Mouse (Mus musculus) gastrocnemius, adult 2 months (tissue): ENCODE data around the gene Hnrnpa2b1. TPM values are rescaled to one million over a fixed set of nuclear protein-coding genes. Genes with fewer than 3 reads are reported as not detected.

Experiments used
- DNase-seq: peaks from one replicate; pipeline ENCODE4 v3.0.0; 2022
- H3K27ac ChIP-seq: fragments of 200-600 bp; 2 replicates; pipeline ENCODE4 v1.8.1; 2022; ENCODE audit warnings: mild to moderate bottlenecking
- H3K4me3 ChIP-seq: fragments of 200-600 bp; 2 replicates; pipeline ENCODE4 v1.8.1; 2022; ENCODE audit warnings: mild to moderate bottlenecking, moderate library complexity
- CTCF ChIP-seq: fragments of 200-600 bp; IDR thresholded peaks from 2 replicates; pipeline ENCODE4 v1.8.1; 2022; ENCODE audit warnings: antibody characterized with exemption, mild to moderate bottlenecking, moderate library complexity
- intact Hi-C: fragments of 180-260 bp; cut with DNase I; formaldehyde crosslinking; loops from one replicate; pipeline ENCODE4 v1.15.1; 2025
- total RNA-seq, 2 experiments: library from RNA; stranded (reverse); gene quantifications; 2 replicates each; pipeline ENCODE4 v1.2.3; 2021

The Hnrnpa2b1 gene
- total RNA-seq, 2 experiments from 2014 or later, result 290 to 399 TPM

GRCm38 (mm10) chr6:51460363-51460762 lies 9.3 kb downstream of the Hnrnpa2b1 start:
- TF ChIP-seq CTCF, result no peak
- H3K4me3 ChIP-seq, result no peak overlapping the region
- DNase-seq, result no peak
- no peak overlapping the region for H3K27ac ChIP-seq
- intact Hi-C loops, result no loop called here

GRCm38 (mm10) chr6:51460021-51460360 lies 9.7 kb downstream of the Hnrnpa2b1 start:
- TF ChIP-seq CTCF, result no peak
- intact Hi-C loops, result no loop called here
- no peak for DNase-seq
- no peak overlapping the region for H3K4me3 ChIP-seq
- H3K27ac ChIP-seq, result no peak overlapping the region

- no peak for TF ChIP-seq CTCF
- no peak for DNase-seq
- intact Hi-C loops, result no loop called here
- Histone ChIP-seq H3K4me3 (no peak overlapping the region), H3K27ac (no peak overlapping the region)
Measured at GRCm38 (mm10) chr6:51459313-51460020, 10.2 kb downstream of the Hnrnpa2b1 start.

- intact Hi-C loops, result no loop called here
- no peak for DNase-seq
- no peak overlapping the region for H3K27ac ChIP-seq
- no peak overlapping the region for H3K4me3 ChIP-seq
- TF ChIP-seq CTCF, result no peak
Measured at GRCm38 (mm10) chr6:51458925-51459312, 10.8 kb downstream of the Hnrnpa2b1 start.

- TF ChIP-seq CTCF, result no peak
- no peak overlapping the region for H3K27ac ChIP-seq
- intact Hi-C loops, result no loop called here
Measured at GRCm38 (mm10) chr6:51457770-51458387, 11.8 kb downstream of the Hnrnpa2b1 start.

GRCm38 (mm10) chr6:51457283-51457682 lies 12.4 kb downstream of the Hnrnpa2b1 start:
- DNase-seq, result no peak
- no peak for TF ChIP-seq CTCF
- Histone ChIP-seq H3K4me3 (no peak overlapping the region), H3K27ac (no peak overlapping the region)
- intact Hi-C loops, result no loop called here

More at GRCm38 (mm10) chr6:51457770-51458387, 11.8 kb downstream of the Hnrnpa2b1 start:
- DNase-seq, result no peak
- no peak overlapping the region for H3K4me3 ChIP-seq

GRCm38 (mm10) chr6:51456198-51456597 lies 13.5 kb downstream of the Hnrnpa2b1 start:
- no peak overlapping the region for H3K27ac ChIP-seq
- no peak for TF ChIP-seq CTCF
- no peak overlapping the region for H3K4me3 ChIP-seq
- intact Hi-C loops, result no loop called here
- DNase-seq, result no peak

- DNase-seq, result no peak
- no peak for TF ChIP-seq CTCF
- no peak overlapping the region for H3K4me3 ChIP-seq
- intact Hi-C loops, result no loop called here
- no peak overlapping the region for H3K27ac ChIP-seq
Measured at GRCm38 (mm10) chr6:51454949-51455348, 14.7 kb downstream of the Hnrnpa2b1 start.

- Histone ChIP-seq H3K27ac (no peak overlapping the region), H3K4me3 (no peak overlapping the region)
- DNase-seq, result no peak
- no peak for TF ChIP-seq CTCF
- intact Hi-C loops, result no loop called here
Measured at GRCm38 (mm10) chr6:51452927-51453503, 16.7 kb downstream of the Hnrnpa2b1 start.

- DNase-seq, result no peak
- no peak for TF ChIP-seq CTCF
- Histone ChIP-seq H3K27ac (no peak overlapping the region), H3K4me3 (no peak overlapping the region)
- intact Hi-C loops, result no loop called here
Measured at GRCm38 (mm10) chr6:51442191-51442835, 27.4 kb downstream of the Hnrnpa2b1 start.

GRCm38 (mm10) chr6:51438826-51439330 lies 30.8 kb downstream of the Hnrnpa2b1 start:
- Histone ChIP-seq H3K27ac (no peak overlapping the region), H3K4me3 (no peak overlapping the region)
- intact Hi-C loops, result no loop called here
- TF ChIP-seq CTCF, result no peak
- DNase-seq, result no peak

- DNase-seq, result no peak
- intact Hi-C loops, result no loop called here
- TF ChIP-seq CTCF, result no peak
- no peak overlapping the region for H3K4me3 ChIP-seq
- H3K27ac ChIP-seq, result no peak overlapping the region
Measured at GRCm38 (mm10) chr6:51437665-51438064, 32.0 kb downstream of the Hnrnpa2b1 start.

GRCm38 (mm10) chr6:51434270-51434669 lies 35.4 kb downstream of the Hnrnpa2b1 start:
- no peak for TF ChIP-seq CTCF
- Histone ChIP-seq H3K27ac (no peak overlapping the region), H3K4me3 (no peak overlapping the region)
- intact Hi-C loops, result no loop called here
- DNase-seq, result no peak
